Mouse (Mus musculus) midbrain, postnatal 0 days (tissue): ENCODE data around the gene Olfr1441. TPM values are rescaled to one million over a fixed set of nuclear protein-coding genes. Genes with fewer than 3 reads are reported as not detected.
A peak's percentile ranks its signal among the peaks of the same experiment; 100 is the strongest.

Experiments
- ATAC-seq: fragments of 200-750 bp; cut with Nextera tagmentation; 2 replicates; pipeline ENCODE4 v1.8.0; 2017; ENCODE audit warnings: moderate number of reproducible peaks, mild to moderate bottlenecking, moderate TSS enrichment, moderate library complexity; ENCODE audit not compliant: low FRiP score
- DNase-seq: peaks from one replicate; pipeline ENCODE4 v3.0.0-alpha.2; 2015; ENCODE audit warnings: low spot score
- H3K27ac ChIP-seq: fragments of 300-500 bp; sonication (generic); 2 replicates; pipeline ENCODE4 v1.5.1; 2014; ENCODE audit warnings: low read depth, mild to moderate bottlenecking, low read length, mixed read lengths
- H3K27me3 ChIP-seq: fragments of 300-500 bp; sonication (generic); 2 replicates; pipeline ENCODE4 v1.6.1; 2014; ENCODE audit warnings: low read length, control low read depth, mixed read lengths; ENCODE audit not compliant: insufficient read depth
- H3K36me3 ChIP-seq: fragments of 300-500 bp; sonication (generic); 2 replicates; pipeline ENCODE4 v1.6.1; 2014; ENCODE audit warnings: low read length, control low read depth, mixed read lengths; ENCODE audit not compliant: insufficient read depth
- H3K4me1 ChIP-seq: fragments of 300-500 bp; sonication (generic); 2 replicates; pipeline ENCODE4 v1.6.1; 2014; ENCODE audit warnings: mild to moderate bottlenecking, control low read depth, antibody characterized with exemption, low read length, mixed read lengths; ENCODE audit not compliant: insufficient read depth
- H3K4me2 ChIP-seq: fragments of 300-500 bp; sonication (generic); 2 replicates; pipeline ENCODE4 v1.6.1; 2014; ENCODE audit warnings: low read depth, mild to moderate bottlenecking, low read length, mixed read lengths; ENCODE audit not compliant: poor library complexity, severe bottlenecking
- H3K4me3 ChIP-seq: fragments of 300-500 bp; sonication (generic); 2 replicates; pipeline ENCODE4 v1.5.1; 2014; ENCODE audit warnings: low read depth, mild to moderate bottlenecking, low read length, moderate library complexity
- H3K9ac ChIP-seq: fragments of 300-500 bp; sonication (generic); replicated peaks from 2 replicates; pipeline ENCODE4 v1.6.1; 2014; ENCODE audit warnings: mild to moderate bottlenecking, low read length, moderate library complexity, mixed read lengths; ENCODE audit not compliant: poor library complexity, severe bottlenecking
- H3K9me3 ChIP-seq: fragments of 300-500 bp; sonication (generic); 2 replicates; pipeline ENCODE4 v1.6.1; 2016; ENCODE audit warnings: low read length, control low read depth
- CTCF ChIP-seq: IDR thresholded peaks from 2 replicates; pipeline ENCODE4 v1.5.1; 2016; ENCODE audit warnings: antibody characterized with exemption, mild to moderate bottlenecking
- WGBS: fragments of 180-500 bp; shearing (Covaris S2); extraction: QIAGEN DNeasy Blood & Tissue Kit; methylation state at CpG from one replicate; pipeline ENCODE4 v1.1.7; 2014; 5-methylcytosine and 5-hydroxymethylcytosine counted together
- polyA plus RNA-seq: library from polyadenylated mRNA; unstranded; fragments of >200 nt; fragmentation: Nextera tagmentation; extraction: Ambion mirVana; gene quantifications from 2 replicates; pipeline ENCODE4 v1.2.1, GENCODE M21; 2015
- total RNA-seq: library from RNA; depleted of rRNA; stranded (reverse); fragments of >200 nt; gene quantifications from 2 replicates; pipeline ENCODE4 v1.2.3, GENCODE M21; 2014; rRNA removed

Gene Olfr1441
- total and polyA plus RNA-seq, 2 experiments from 2014 or later = not detected

GRCm38 (mm10) chr19:12464674-12465073, 47.4 kb downstream of the Olfr1441 start:
- TF ChIP-seq CTCF = no peak
- H3K36me3 ChIP-seq = peaks cover 17% of the 10 kb centered on the region
- H3K4me1 ChIP-seq = no peaks in the 10 kb centered on the region
- DNase-seq (no peak), ATAC-seq (no peak)
- no peaks in the 10 kb centered on the region for H3K9me3 ChIP-seq
- WGBS = 83% methylated on average over 4 of the region's 4 CpGs
- H3K4me2 ChIP-seq = no peak overlapping the region
- no peak overlapping the region for H3K4me3 ChIP-seq
- H3K9ac ChIP-seq = no peak overlapping the region
- no peak overlapping the region for H3K27ac ChIP-seq
- no peaks in the 10 kb centered on the region for H3K27me3 ChIP-seq

- TF ChIP-seq CTCF = no peak
- Histone ChIP-seq H3K27me3 (no peaks in the 10 kb centered on the region), H3K27ac (no peak overlapping the region), H3K36me3 (peaks cover 21% of the 10 kb centered on the region), H3K9me3 (no peaks in the 10 kb centered on the region), H3K9ac (no peak overlapping the region), H3K4me3 (no peak overlapping the region), H3K4me2 (no peak overlapping the region), H3K4me1 (no peaks in the 10 kb centered on the region)
- WGBS = 92% methylated on average over 10 of the region's 10 CpGs
- DNase-seq = no peak
- 0 out of 2 replicates have a peak, but pooled peaks have one; percentile 14 for ATAC-seq
Observed at GRCm38 (mm10) chr19:12465530-12466144, 48.4 kb downstream of the Olfr1441 start.

- Histone ChIP-seq H3K27me3 (no peaks in the 10 kb centered on the region), H3K36me3 (peaks cover 26% of the 10 kb centered on the region), H3K4me2 (no peak overlapping the region), H3K9me3 (no peaks in the 10 kb centered on the region), H3K9ac (no peak overlapping the region), H3K4me1 (no peaks in the 10 kb centered on the region), H3K27ac (no peak overlapping the region), H3K4me3 (no peak overlapping the region)
- WGBS = 25% methylated on average over 7 of the region's 7 CpGs
- ATAC-seq = peak; percentile 34; the same call in 1 of the 2 replicates
- TF ChIP-seq CTCF = peak; percentile 89
- peak; percentile 63 for DNase-seq
Observed at GRCm38 (mm10) chr19:12466204-12466603, 49.0 kb downstream of the Olfr1441 start.

GRCm38 (mm10) chr19:12467436-12467835, 50.2 kb downstream of the Olfr1441 start:
- Histone ChIP-seq H3K27me3 (no peaks in the 10 kb centered on the region), H3K4me2 (no peak overlapping the region), H3K4me1 (no peaks in the 10 kb centered on the region), H3K9me3 (no peaks in the 10 kb centered on the region), H3K36me3 (peaks cover 28% of the 10 kb centered on the region), H3K27ac (no peak overlapping the region), H3K9ac (no peak overlapping the region), H3K4me3 (no peak overlapping the region)
- ATAC-seq = 0 out of 2 replicates have a peak, but pooled peaks have one; percentile 32
- peak; percentile 72 for TF ChIP-seq CTCF
- DNase-seq = peak; percentile 50
- 79% methylated on average over 5 of the region's 5 CpGs for WGBS

- WGBS = 47% methylated on average over 3 of the region's 3 CpGs
- no peak for DNase-seq
Observed at GRCm38 (mm10) chr19:12471866-12472265, 54.6 kb downstream of the Olfr1441 start.

GRCm38 (mm10) chr19:12472381-12472976, 55.2 kb downstream of the Olfr1441 start:
- no peaks in the 10 kb centered on the region for H3K9me3 ChIP-seq
- H3K9ac ChIP-seq = no peak overlapping the region
- TF ChIP-seq CTCF = no peak
- no peaks in the 10 kb centered on the region for H3K27me3 ChIP-seq
- WGBS = 85% methylated on average over 5 of the region's 5 CpGs
- H3K4me1 ChIP-seq = no peaks in the 10 kb centered on the region
- H3K4me3 ChIP-seq = no peak overlapping the region
- DNase-seq = no peak
- peaks cover 45% of the 10 kb centered on the region for H3K36me3 ChIP-seq
- no peak overlapping the region for H3K27ac ChIP-seq
- H3K4me2 ChIP-seq = no peak overlapping the region
- no peak for ATAC-seq

More at GRCm38 (mm10) chr19:12471866-12472265, 54.6 kb downstream of the Olfr1441 start:
- Histone ChIP-seq H3K9me3 (no peaks in the 10 kb centered on the region), H3K27me3 (no peaks in the 10 kb centered on the region), H3K4me3 (no peak overlapping the region), H3K9ac (no peak overlapping the region), H3K27ac (no peak overlapping the region), H3K4me2 (no peak overlapping the region), H3K36me3 (peaks cover 39% of the 10 kb centered on the region), H3K4me1 (no peaks in the 10 kb centered on the region)
- TF ChIP-seq CTCF = no peak
- no peak for ATAC-seq

Other genes starting within 250 kb of the Olfr1441 start
- not detected in 2 replicates for gene Olfr1555-ps1, start 247.3 kb upstream of the Olfr1441 start, total RNA-seq
- gene Olfr1555-ps1, start 247.3 kb upstream of the Olfr1441 start, polyA plus RNA-seq = not detected in 2 replicates
- gene Olfr1431, start 216.8 kb upstream of the Olfr1441 start, total RNA-seq = not detected in 2 replicates
- not detected in 2 replicates for gene Olfr1431, start 216.8 kb upstream of the Olfr1441 start, polyA plus RNA-seq
- not detected in 2 replicates for gene Olfr1432, start 184.8 kb upstream of the Olfr1441 start, total RNA-seq
- gene Olfr1432, start 184.8 kb upstream of the Olfr1441 start, polyA plus RNA-seq = not detected in 2 replicates
- gene Olfr262, start 175.8 kb upstream of the Olfr1441 start, total RNA-seq = not detected in 2 replicates
- gene Olfr262, start 175.8 kb upstream of the Olfr1441 start, polyA plus RNA-seq = not detected in 2 replicates
- not detected in 2 replicates for gene Olfr235, start 156.4 kb upstream of the Olfr1441 start, total RNA-seq
- gene Olfr235, start 156.4 kb upstream of the Olfr1441 start, polyA plus RNA-seq = not detected in 2 replicates
- gene Olfr1434, start 137.6 kb upstream of the Olfr1441 start, total RNA-seq = not detected in 2 replicates
- gene Olfr1434, start 137.6 kb upstream of the Olfr1441 start, polyA plus RNA-seq = not detected in 2 replicates
- gene Olfr1436, start 118.3 kb upstream of the Olfr1441 start, total RNA-seq = not detected in 2 replicates
- not detected in 2 replicates for gene Olfr1436, start 118.3 kb upstream of the Olfr1441 start, polyA plus RNA-seq
- not detected in 2 replicates for gene Olfr1437, start 92.3 kb upstream of the Olfr1441 start, total RNA-seq
- not detected in 2 replicates for gene Olfr1437, start 92.3 kb upstream of the Olfr1441 start, polyA plus RNA-seq
- gene Olfr1438-ps1, start 81.5 kb upstream of the Olfr1441 start, total RNA-seq = not detected in 2 replicates
- not detected in 2 replicates for gene Olfr1438-ps1, start 81.5 kb upstream of the Olfr1441 start, polyA plus RNA-seq
- not detected in 2 replicates for gene Olfr1440, start 30.2 kb upstream of the Olfr1441 start, total RNA-seq
- not detected in 2 replicates for gene Olfr1440, start 30.2 kb upstream of the Olfr1441 start, polyA plus RNA-seq
- not detected in 2 replicates for gene Pfpl, start 10.5 kb downstream of the Olfr1441 start, total RNA-seq
- gene Pfpl, start 10.5 kb downstream of the Olfr1441 start, polyA plus RNA-seq = not detected in 2 replicates
- 2.7 and 4.2 TPM in 2 replicates for gene Mpeg1, start 43.3 kb downstream of the Olfr1441 start, total RNA-seq
- gene Mpeg1, start 43.3 kb downstream of the Olfr1441 start, polyA plus RNA-seq = 0.83 and 0.88 TPM in 2 replicates
- gene Dtx4, start 84.0 kb downstream of the Olfr1441 start, total RNA-seq = 57.5 and 63.1 TPM in 2 replicates
- 24.3 and 26.3 TPM in 2 replicates for gene Dtx4, start 84.0 kb downstream of the Olfr1441 start, polyA plus RNA-seq
- gene Fam111a, start 128.3 kb downstream of the Olfr1441 start, total RNA-seq = 2.3 and 4.2 TPM in 2 replicates
- gene Fam111a, start 128.3 kb downstream of the Olfr1441 start, polyA plus RNA-seq = 2.4 and 2.7 TPM in 2 replicates
- gene Gm4952, start 182.5 kb downstream of the Olfr1441 start, total RNA-seq = 0.16 and 2.5 TPM in 2 replicates
- 0.28 and 0.52 TPM in 2 replicates for gene Gm4952, start 182.5 kb downstream of the Olfr1441 start, polyA plus RNA-seq
- not detected in 2 replicates for gene Glyat, start 215.9 kb downstream of the Olfr1441 start, total RNA-seq
- not detected in 2 replicates for gene Glyat, start 215.9 kb downstream of the Olfr1441 start, polyA plus RNA-seq